Mouse (Mus musculus) T-helper 17 cell (primary cell): Measurements from ENCODE around the gene Ddx39b.

Experiments used
- in situ Hi-C, 2 experiments: fragments of 300-600 bp; cut with MboI, MseI; formaldehyde crosslinking; loops; 1 replicate in 1 of 2; 2 replicates in 1 of 2; pipeline ENCODE4 v1.15.1; 2025; ENCODE audit warnings: high pct_unique_total_duplicates in 2 of 2

The Ddx39b gene

GRCm38 (mm10) chr17:35257378-35257777 is 15.8 kb downstream of the Ddx39b start:
- in situ Hi-C loops: no loop called here

- in situ Hi-C loops: no loop called here
Measured at GRCm38 (mm10) chr17:35257824-35258491, 16.4 kb downstream of the Ddx39b start.

- in situ Hi-C loops: no loop called here
Measured at GRCm38 (mm10) chr17:35258492-35259478, 17.2 kb downstream of the Ddx39b start.

- in situ Hi-C loops: no loop called here
Measured at GRCm38 (mm10) chr17:35259621-35260020, 18.1 kb downstream of the Ddx39b start.

- in situ Hi-C loops: no loop called here
Measured at GRCm38 (mm10) chr17:35261651-35262050, 20.1 kb downstream of the Ddx39b start.

- in situ Hi-C loops: no loop called here
Measured at GRCm38 (mm10) chr17:35262664-35263522, 21.3 kb downstream of the Ddx39b start, which contains the start of gene H2-D1. Gene H2-D1 (plus strand): TSS chr17:35262730.

GRCm38 (mm10) chr17:35263523-35263883 is 22.0 kb downstream of the Ddx39b start:
- in situ Hi-C loops: no loop called here

GRCm38 (mm10) chr17:35267399-35268086 is 26.0 kb downstream of the Ddx39b start:
- in situ Hi-C loops: no loop called here

GRCm38 (mm10) chr17:35269653-35270347 is 28.3 kb downstream of the Ddx39b start:
- in situ Hi-C loops: no loop called here

GRCm38 (mm10) chr17:35272249-35272648 is 30.7 kb downstream of the Ddx39b start:
- in situ Hi-C loops: no loop called here

- in situ Hi-C loops: no loop called here
Measured at GRCm38 (mm10) chr17:35274770-35275169, 33.2 kb downstream of the Ddx39b start.

- in situ Hi-C loops: no loop called here
Measured at GRCm38 (mm10) chr17:35276304-35276864, 34.8 kb downstream of the Ddx39b start.

- in situ Hi-C loops: no loop called here
Measured at GRCm38 (mm10) chr17:35278049-35278448, 36.5 kb downstream of the Ddx39b start.

- in situ Hi-C loops: no loop called here
Measured at GRCm38 (mm10) chr17:35278957-35279688, 37.6 kb downstream of the Ddx39b start.

- in situ Hi-C loops: loop anchor here in 1 of 2 experiments (10.0 kb wide), 1 partner anchor 1565 kb away; no protein-coding TSS in a partner anchor
Measured at GRCm38 (mm10) chr17:35280276-35280675, 38.7 kb downstream of the Ddx39b start.

GRCm38 (mm10) chr17:35285431-35285830 is 43.9 kb downstream of the Ddx39b start:
- in situ Hi-C loops: loop anchor here in 1 of 2 experiments (10.0 kb wide), 1 partner anchor 1559 kb away; no protein-coding TSS in a partner anchor

- in situ Hi-C loops: loop anchor here in 1 of 2 experiments (5.0 kb wide), 1 partner anchor 137 kb away; no protein-coding TSS in a partner anchor
Measured at GRCm38 (mm10) chr17:35295796-35296195, 54.2 kb downstream of the Ddx39b start.

- in situ Hi-C loops: loop anchor here in 1 of 2 experiments (10.0 kb wide), 1 partner anchor 154 kb away; no protein-coding TSS in a partner anchor
Measured at GRCm38 (mm10) chr17:35300261-35300945, 58.9 kb downstream of the Ddx39b start.
